Mouse (Mus musculus) ES-E14 (cell line): Measurements from ENCODE around the gene 4933402J07Rik. TPM values are rescaled to one million over a fixed set of nuclear protein-coding genes. Genes with fewer than 3 reads are reported as not detected.
A peak's percentile ranks its signal among the peaks of the same experiment; 100 is the strongest.

Experiments
- DNase-seq: peaks from one replicate; pipeline ENCODE4 v3.0.0-alpha.2; 2013; ENCODE audit warnings: low read depth, low spot score
- H3K27ac ChIP-seq: 2 replicates; pipeline ENCODE4 v1.5.1; 2012; ENCODE audit warnings: low read depth, mild to moderate bottlenecking, low read length, moderate library complexity, mixed read lengths; ENCODE audit not compliant: poor library complexity, insufficient read depth, severe bottlenecking
- H3K36me3 ChIP-seq: 2 replicates; pipeline ENCODE4 v1.6.1; 2012; ENCODE audit warnings: mild to moderate bottlenecking, low read length, moderate library complexity, mixed read lengths; ENCODE audit not compliant: control insufficient read depth, poor library complexity, insufficient read depth, severe bottlenecking
- H3K4me1 ChIP-seq, 2 experiments: fragments of 150-350 bp in 1 of 2; sonication (generic) in 1 of 2; 2 replicates each; pipeline ENCODE4 v1.6.1; 2012; ENCODE audit warnings: low read length in 2 of 2, mild to moderate bottlenecking in 1 of 2, mixed read lengths in 1 of 2; ENCODE audit not compliant: control insufficient read depth in 2 of 2, insufficient read depth in 2 of 2, poor library complexity in 1 of 2
- H3K4me3 ChIP-seq, 2 experiments: fragments of 150-350 bp in 1 of 2; sonication (generic) in 1 of 2; 2 replicates each; pipeline ENCODE4 v1.5.1; 2012; ENCODE audit warnings: low read length in 2 of 2, low read depth in 1 of 2, mild to moderate bottlenecking in 1 of 2, mixed read lengths in 1 of 2; ENCODE audit not compliant: insufficient read depth in 1 of 2, poor library complexity in 1 of 2, severe bottlenecking in 1 of 2
- H3K9ac ChIP-seq: 2 replicates; pipeline ENCODE4 v1.6.1; 2012; ENCODE audit warnings: low read depth, mild to moderate bottlenecking, low read length, mixed read lengths; ENCODE audit not compliant: poor library complexity, insufficient read depth, severe bottlenecking
- H3K9me3 ChIP-seq: fragments of 150-350 bp; sonication (generic); 2 replicates; pipeline ENCODE4 v1.6.1; 2012; ENCODE audit warnings: low read depth, mild to moderate bottlenecking, low read length; ENCODE audit not compliant: control insufficient read depth, insufficient read depth
- CHD2 ChIP-seq: IDR thresholded peaks from 2 replicates; pipeline ENCODE4 v1.6.1; 2014; ENCODE audit warnings: mild to moderate bottlenecking, low read depth, low read length, inconsistent platforms
- HCFC1 ChIP-seq: IDR thresholded peaks from 2 replicates; pipeline ENCODE4 v1.6.1; 2012; ENCODE audit warnings: low read length, inconsistent platforms, borderline replicate concordance; ENCODE audit not compliant: insufficient read depth
- MAFK ChIP-seq: IDR thresholded peaks from 2 replicates; pipeline ENCODE4 v1.6.1; 2014; ENCODE audit warnings: mild to moderate bottlenecking, low read depth, low read length, inconsistent platforms; ENCODE audit not compliant: insufficient read depth
- ZC3H11A ChIP-seq: IDR thresholded peaks from 2 replicates; pipeline ENCODE4 v1.6.1; 2012; ENCODE audit warnings: low read depth, mild to moderate bottlenecking, inconsistent platforms, low read length, borderline replicate concordance
- ZNF384 ChIP-seq: IDR thresholded peaks from 2 replicates; pipeline ENCODE4 v1.6.1; 2012; ENCODE audit warnings: low read depth, low read length, inconsistent platforms
- in situ Hi-C, 2 experiments: fragments of 600-800 bp; cut with MboI; formaldehyde crosslinking; loops; one replicate each; pipeline ENCODE4 v1.15.1; 2025; ENCODE audit warnings: low sequenced_read_pairs in 2 of 2, inconsistent platforms in 1 of 2; ENCODE audit not compliant: unreplicated experiment in 2 of 2
- total RNA-seq: library from RNA; depleted of rRNA; stranded (reverse); fragments of 300-350 nt; gene quantifications from 2 replicates; pipeline ENCODE4 v1.2.3, GENCODE M21; 2012

The 4933402J07Rik gene
- total RNA-seq, 1 experiment = not detected

GRCm38 (mm10) chr8:87534846-87535245, 28.8 kb upstream of the 4933402J07Rik start:
- TF ChIP-seq HCFC1 (no peak), MAFK (no peak), ZNF384 (no peak), ZC3H11A (no peak), CHD2 (no peak)
- Histone ChIP-seq H3K36me3 (no peaks in the 10 kb centered on the region), H3K4me3 (no peak overlapping the region), H3K9ac (no peak overlapping the region), H3K4me1 (peaks cover 0 to 2% of the 10 kb centered on the region in 2 experiments; a peak in 1 of 4 replicates), H3K27ac (no peak overlapping the region), H3K9me3 (no peaks in the 10 kb centered on the region)
- no peak for DNase-seq
- in situ Hi-C loops = loop anchor here in 1 of 2 experiments (5.0 to 10.0 kb wide), 2 partner anchors 313 to 600 kb away; no protein-coding TSS in a partner anchor

- peak; percentile 73 for DNase-seq
- peak overlapping the region in 1 of 2 experiments; percentile 14; a peak in 2 of 4 replicates for H3K4me3 ChIP-seq
Observed at GRCm38 (mm10) chr8:87536615-87537329, 26.9 kb upstream of the 4933402J07Rik start.

GRCm38 (mm10) chr8:87539829-87540394, 23.7 kb upstream of the 4933402J07Rik start:
- Histone ChIP-seq H3K4me1 (peaks cover 0 to 2% of the 10 kb centered on the region in 2 experiments; a peak in 1 of 4 replicates), H3K9ac (no peak overlapping the region), H3K4me3 (no peak overlapping the region), H3K27ac (no peak overlapping the region), H3K9me3 (no peaks in the 10 kb centered on the region; the same call in 1 of the 2 replicates), H3K36me3 (no peaks in the 10 kb centered on the region)
- in situ Hi-C loops = loop anchor here in 1 of 2 experiments (5.0 to 10.0 kb wide), 2 partner anchors 318 to 605 kb away; no protein-coding TSS in a partner anchor
- no peak for TF ChIP-seq ZNF384
- no peak for TF ChIP-seq CHD2
- no peak for TF ChIP-seq HCFC1
- TF ChIP-seq ZC3H11A = no peak
- peak; percentile 39 for DNase-seq

More at GRCm38 (mm10) chr8:87536615-87537329, 26.9 kb upstream of the 4933402J07Rik start:
- Histone ChIP-seq H3K27ac (no peak overlapping the region), H3K9me3 (no peaks in the 10 kb centered on the region), H3K4me1 (peaks cover 0 to 2% of the 10 kb centered on the region in 2 experiments; a peak in 1 of 4 replicates), H3K9ac (no peak overlapping the region; the same call in 1 of the 2 replicates), H3K36me3 (no peaks in the 10 kb centered on the region)
- in situ Hi-C loops = loop anchor here in 1 of 2 experiments (5.0 to 10.0 kb wide), 2 partner anchors 314 to 602 kb away; no protein-coding TSS in a partner anchor
- TF ChIP-seq HCFC1 (no peak), MAFK (no peak), ZNF384 (no peak), CHD2 (no peak), ZC3H11A (peak; percentile 58; the same call in 1 of the 2 replicates)

- in situ Hi-C loops = no loop called here
- H3K9ac ChIP-seq = no peak overlapping the region
Observed at GRCm38 (mm10) chr8:87549881-87550280, 13.8 kb upstream of the 4933402J07Rik start.

More at GRCm38 (mm10) chr8:87549881-87550280, 13.8 kb upstream of the 4933402J07Rik start:
- Histone ChIP-seq H3K36me3 (no peaks in the 10 kb centered on the region), H3K4me1 (no peaks in the 10 kb centered on the region), H3K9me3 (no peaks in the 10 kb centered on the region), H3K27ac (no peak overlapping the region), H3K4me3 (no peak overlapping the region)
- TF ChIP-seq MAFK (no peak), CHD2 (no peak), ZC3H11A (no peak), ZNF384 (no peak), HCFC1 (no peak)
- no peak for DNase-seq
